Mouse (Mus musculus) heart, postnatal 0 days (tissue): ENCODE results near the gene Ero1l. TPM values are rescaled to one million over a fixed set of nuclear protein-coding genes. Genes with fewer than 3 reads are reported as not detected.
A peak's percentile ranks its signal among the peaks of the same experiment; 100 is the strongest.

Experiments used
- ATAC-seq: fragments of 200-750 bp; cut with Nextera tagmentation; 2 replicates; pipeline ENCODE4 v1.8.0; 2017; ENCODE audit warnings: low read depth, moderate number of reproducible peaks, moderate library complexity; ENCODE audit not compliant: insufficient read depth
- DNase-seq: peaks from one replicate; pipeline ENCODE4 v3.0.0-alpha.2; 2016; ENCODE audit warnings: low spot score
- H3K27ac ChIP-seq: fragments of 300-500 bp; sonication (generic); 2 replicates; pipeline ENCODE4 v1.5.1; 2014; ENCODE audit warnings: low read depth, mild to moderate bottlenecking
- H3K27me3 ChIP-seq: fragments of 300-500 bp; sonication (generic); 2 replicates; pipeline ENCODE4 v1.6.1; 2014; ENCODE audit warnings: low read length, mixed read lengths; ENCODE audit not compliant: control insufficient read depth, insufficient read depth
- H3K36me3 ChIP-seq: fragments of 300-500 bp; sonication (generic); replicated peaks from 2 replicates; pipeline ENCODE4 v1.6.1; 2014; ENCODE audit warnings: low read length, mixed read lengths; ENCODE audit not compliant: control insufficient read depth, insufficient read depth
- H3K4me1 ChIP-seq: fragments of 300-500 bp; sonication (generic); 2 replicates; pipeline ENCODE4 v1.6.1; 2014; ENCODE audit warnings: antibody characterized with exemption; ENCODE audit not compliant: control insufficient read depth, insufficient read depth
- H3K4me2 ChIP-seq: fragments of 300-500 bp; sonication (generic); 2 replicates; pipeline ENCODE4 v1.6.1; 2014; ENCODE audit warnings: low read depth, mild to moderate bottlenecking, low read length, moderate library complexity
- H3K4me3 ChIP-seq: fragments of 300-500 bp; sonication (generic); 2 replicates; pipeline ENCODE4 v1.5.1; 2014; ENCODE audit warnings: low read depth, low read length
- H3K9ac ChIP-seq: fragments of 300-500 bp; sonication (generic); replicated peaks from 2 replicates; pipeline ENCODE4 v1.6.1; 2014; ENCODE audit warnings: low read depth, low read length, mixed read lengths
- H3K9me3 ChIP-seq: fragments of 300-500 bp; sonication (generic); replicated peaks from 2 replicates; pipeline ENCODE4 v1.6.1; 2016; ENCODE audit warnings: low read length; ENCODE audit not compliant: control insufficient read depth
- CTCF ChIP-seq: IDR thresholded peaks from 2 replicates; pipeline ENCODE4 v1.5.1; 2016; ENCODE audit warnings: antibody characterized with exemption, control low read depth, low read depth
- EP300 ChIP-seq: IDR thresholded peaks from 2 replicates; pipeline ENCODE4 v1.6.1; 2016; ENCODE audit warnings: antibody characterized with exemption, low read depth
- WGBS: fragments of 180-500 bp; shearing (Covaris S2); extraction: QIAGEN DNeasy Blood & Tissue Kit; methylation state at CpG from one replicate; pipeline ENCODE4 v1.1.7; 2014; 5-methylcytosine and 5-hydroxymethylcytosine counted together
- polyA plus RNA-seq: library from polyadenylated mRNA; unstranded; fragments of >200 nt; fragmentation: Nextera tagmentation; extraction: Ambion mirVana; gene quantifications from 2 replicates; pipeline ENCODE4 v1.2.1, GENCODE M21; 2015
- total RNA-seq: library from RNA; depleted of rRNA; stranded (reverse); fragments of >200 nt; gene quantifications from 2 replicates; pipeline ENCODE4 v1.2.3, GENCODE M21; 2014; ENCODE audit warnings: low replicate concordance

Ero1l gene
- total and polyA plus RNA-seq, 2 experiments from 2014 or later, result 18.0 to 22.7 TPM

DNA sequence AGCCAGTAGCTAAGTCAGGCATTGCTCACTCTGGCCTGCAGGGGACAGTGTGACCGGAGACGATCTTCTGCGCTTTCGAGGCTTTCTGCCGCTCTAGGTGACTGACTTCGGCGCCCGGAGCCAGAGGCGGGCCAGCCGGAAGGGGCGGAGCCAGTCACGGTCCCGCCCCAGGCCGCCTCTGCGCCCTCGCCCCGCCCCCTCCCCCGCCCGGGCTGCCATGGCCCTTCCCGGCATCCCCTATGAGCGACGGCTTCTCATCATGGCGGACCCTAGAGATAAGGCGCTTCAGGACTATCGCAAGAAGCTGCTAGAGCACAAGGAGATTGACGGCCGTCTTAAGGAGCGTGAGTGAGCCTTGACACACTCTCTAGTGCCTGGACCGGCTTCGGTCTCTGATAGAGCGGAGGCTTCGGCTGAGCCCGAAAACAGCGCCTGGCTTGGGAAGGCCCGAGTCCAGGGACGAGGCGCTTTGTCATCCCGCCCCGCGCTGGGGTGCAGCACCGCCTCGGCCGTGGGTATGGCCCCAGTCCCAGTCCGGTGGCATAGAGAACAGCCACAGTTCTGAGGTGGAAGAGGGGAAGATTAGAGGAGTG lies 11.1 kb upstream of the Ero1l start, which contains the start of gene Psmc6:
Gene Psmc6 (plus strand): TSS at position 200 of the 593 bp plus-strand sequence.
- ATAC-seq, result peak; percentile 97
- Histone ChIP-seq H3K27ac (peak within 1 kb of the TSS; percentile 83), H3K9ac (peak within 1 kb of the TSS; percentile 81), H3K36me3 (peaks cover 29% of the 10 kb centered on the region), H3K4me3 (peak within 1 kb of the TSS; percentile 81), H3K4me2 (peak within 1 kb of the TSS; percentile 83), H3K4me1 (no peaks in the 10 kb centered on the region), H3K9me3 (no peaks in the 10 kb centered on the region), H3K27me3 (no peaks in the 10 kb centered on the region)
- TF ChIP-seq EP300 (peak; percentile 8; the same call in 1 of the 2 replicates), CTCF (peak; percentile 95)
- WGBS, result under 1% methylated on average over 44 of the region's 44 CpGs
- peak; percentile 95 for DNase-seq

DNA sequence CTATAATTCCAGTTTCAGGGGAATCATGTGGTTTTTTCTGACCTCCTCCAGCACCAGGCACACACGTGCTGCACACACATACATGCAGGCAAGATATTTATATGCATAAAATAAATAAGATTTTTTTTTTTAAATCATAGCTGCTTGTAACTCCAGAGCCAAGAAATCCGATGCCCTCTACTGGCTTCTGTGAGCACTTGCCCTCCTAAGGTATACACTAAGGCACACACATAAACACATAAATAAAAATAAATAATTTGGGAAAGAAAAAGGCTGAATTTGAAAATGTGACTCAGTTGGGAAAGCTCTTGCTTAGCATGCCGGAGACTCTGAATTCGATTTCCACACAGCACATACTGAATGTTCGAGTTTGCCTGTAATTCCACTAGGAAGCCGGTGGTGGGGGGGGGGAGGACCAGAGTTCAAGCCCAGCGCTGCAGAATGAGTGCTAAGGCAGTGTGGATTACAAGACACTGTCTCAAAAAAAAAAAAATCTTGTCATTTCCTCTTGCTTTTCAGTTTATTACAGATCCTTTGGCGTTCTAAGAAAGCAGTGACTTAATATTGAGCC lies 10.5 kb upstream of the Ero1l start:
- H3K4me3 ChIP-seq, result peak overlapping the region; percentile 81
- no peaks in the 10 kb centered on the region for H3K9me3 ChIP-seq
- ATAC-seq (peak; percentile 19), DNase-seq (no peak)
- H3K9ac ChIP-seq, result no peak overlapping the region; the same call in 1 of the 2 replicates
- no peaks in the 10 kb centered on the region for H3K4me1 ChIP-seq
- WGBS, result 13% methylated on average over 8 of the region's 8 CpGs
- H3K27ac ChIP-seq, result no peak overlapping the region
- no peak for TF ChIP-seq CTCF
- peak; percentile 48; the same call in 1 of the 2 replicates for TF ChIP-seq EP300
- peaks cover 25% of the 10 kb centered on the region for H3K36me3 ChIP-seq
- no peaks in the 10 kb centered on the region for H3K27me3 ChIP-seq
- peak overlapping the region; percentile 56 for H3K4me2 ChIP-seq

DNA sequence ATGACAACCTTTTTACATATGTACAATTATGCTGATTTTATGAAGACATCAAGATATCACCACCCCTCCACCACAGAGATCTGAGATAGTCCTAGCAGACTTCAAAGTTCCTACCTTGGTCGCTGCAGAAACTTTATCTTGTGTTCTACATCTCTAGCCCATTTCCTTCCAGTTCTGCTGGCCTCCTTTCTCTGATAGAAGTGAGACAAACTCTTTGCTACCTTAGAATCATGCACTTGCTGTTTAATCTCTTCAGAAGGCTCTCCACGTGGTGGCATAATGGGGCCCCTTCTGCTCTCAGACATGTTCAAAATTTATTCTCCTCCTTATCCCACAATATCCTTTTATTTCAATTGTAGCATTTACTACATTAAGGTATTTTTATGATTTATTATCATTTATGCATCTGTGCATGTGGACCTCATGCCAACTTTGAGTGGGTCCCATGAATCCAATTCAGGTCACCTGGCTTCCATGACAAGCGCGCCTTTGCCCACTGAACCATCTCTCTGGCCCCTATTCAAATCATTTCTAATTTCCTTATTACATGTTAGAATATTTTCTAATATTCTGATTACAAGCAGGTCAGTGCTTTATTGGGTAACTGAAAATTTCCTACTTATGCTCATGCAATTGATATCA lies 9.6 kb upstream of the Ero1l start:
- Histone ChIP-seq H3K4me3 (no peak overlapping the region), H3K27ac (no peak overlapping the region), H3K4me1 (no peaks in the 10 kb centered on the region), H3K9me3 (no peaks in the 10 kb centered on the region), H3K27me3 (no peaks in the 10 kb centered on the region), H3K9ac (no peak overlapping the region), H3K36me3 (peaks cover 18% of the 10 kb centered on the region), H3K4me2 (no peak overlapping the region)
- no peak for TF ChIP-seq CTCF
- TF ChIP-seq EP300, result no peak
- ATAC-seq (no peak), DNase-seq (no peak)
- WGBS, result 83% methylated on average over 4 of the region's 4 CpGs

DNA sequence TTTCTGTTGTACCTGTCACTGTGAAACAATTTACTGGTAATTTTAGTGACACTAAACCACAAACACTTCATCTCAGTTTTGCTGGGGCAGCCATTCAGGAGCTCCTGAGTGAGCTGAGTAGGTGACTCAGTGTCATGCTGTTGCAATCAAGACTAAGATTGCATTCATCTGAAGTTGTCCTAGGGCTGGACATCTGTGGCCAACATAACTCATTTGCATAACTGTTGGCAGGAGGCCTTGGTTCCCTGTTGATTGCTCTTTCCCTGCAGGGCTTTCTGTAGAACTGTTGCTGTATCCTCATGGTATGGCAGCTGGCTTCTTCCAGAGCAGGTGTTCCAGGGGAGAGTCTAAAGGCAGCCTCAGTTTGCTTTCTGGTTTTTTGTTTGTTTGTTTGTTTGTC lies 6.9 kb upstream of the Ero1l start:
- H3K4me1 ChIP-seq, result no peaks in the 10 kb centered on the region
- H3K9me3 ChIP-seq, result no peaks in the 10 kb centered on the region
- no peak overlapping the region for H3K4me2 ChIP-seq
- DNase-seq (no peak), ATAC-seq (no peak)
- no peak overlapping the region for H3K9ac ChIP-seq
- H3K27me3 ChIP-seq, result no peaks in the 10 kb centered on the region
- H3K4me3 ChIP-seq, result no peak overlapping the region
- H3K36me3 ChIP-seq, result no peaks in the 10 kb centered on the region
- H3K27ac ChIP-seq, result no peak overlapping the region
- TF ChIP-seq CTCF (no peak), EP300 (no peak)

DNA sequence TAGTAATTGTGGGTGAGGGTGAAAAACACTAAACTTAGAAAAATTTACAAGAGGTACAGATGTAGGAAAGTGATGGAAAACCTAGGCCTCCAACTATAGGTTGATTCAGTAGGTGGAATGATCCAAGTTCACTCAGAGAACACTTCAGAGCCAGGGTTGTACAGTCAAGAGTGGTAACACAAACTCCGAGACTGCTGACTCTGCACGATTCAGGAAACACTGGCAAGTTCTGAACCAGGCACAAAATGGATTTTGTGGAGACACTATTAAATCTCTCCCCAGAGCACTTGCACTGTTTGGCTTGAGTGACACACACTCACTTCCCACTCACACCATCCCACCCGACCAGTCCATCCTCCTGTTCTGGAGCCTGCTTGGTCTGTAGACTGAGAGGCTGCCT lies 4.7 kb upstream of the Ero1l start:
- DNase-seq, result no peak
- 71% methylated on average over 3 of the region's 3 CpGs for WGBS
- H3K27ac ChIP-seq, result no peak overlapping the region
- no peak for ATAC-seq
- no peaks in the 10 kb centered on the region for H3K9me3 ChIP-seq
- H3K4me2 ChIP-seq, result no peak overlapping the region
- H3K4me3 ChIP-seq, result no peak overlapping the region
- H3K27me3 ChIP-seq, result no peaks in the 10 kb centered on the region
- H3K36me3 ChIP-seq, result no peaks in the 10 kb centered on the region
- TF ChIP-seq EP300 (no peak), CTCF (no peak)
- H3K4me1 ChIP-seq, result no peaks in the 10 kb centered on the region
- no peak overlapping the region for H3K9ac ChIP-seq
